Mouse (Mus musculus): Measurements from ENCODE around the gene Myl12a. TPM values are rescaled to one million over a fixed set of nuclear protein-coding genes. Genes with fewer than 3 reads are reported as not detected.

Myl12a gene
- polyA plus RNA-seq (2012; rRNA removed) = 47.4 and 47.9 TPM in 2 replicates

DNA sequence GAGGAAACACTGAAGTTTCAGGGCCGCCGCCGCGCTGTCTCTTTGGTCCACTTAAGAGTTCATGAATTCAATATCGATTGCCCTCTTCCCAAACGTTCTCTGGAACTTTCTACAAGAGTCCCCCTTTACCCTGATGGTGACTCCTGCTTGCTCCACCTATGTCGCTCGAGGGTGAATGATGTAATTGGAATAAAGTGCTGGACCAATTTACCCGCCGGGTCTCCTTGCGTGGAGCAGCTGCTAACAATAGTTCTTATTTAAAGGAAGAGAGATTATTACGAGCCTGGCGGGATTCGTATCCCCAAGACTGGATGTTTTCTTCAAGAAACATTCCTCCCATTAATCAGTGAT is at the start of gene Myl12a:
Myl12a (minus strand) TSS at position 135 of the 351 bp plus-strand sequence.
- no peak for TF ChIP-seq POLR2A (IDR thresholded peaks at IDR 0.05; ENCODE audit: borderline replicate concordance, insufficient read depth, low read length)
- TF ChIP-seq CTCF (IDR thresholded peaks at IDR 0.05; ENCODE audit: borderline replicate concordance, insufficient read depth, low read depth, low read length) = no peak
- H3K27ac ChIP-seq (ENCODE audit: insufficient read depth, low read length) = peak within 1 kb of the TSS; percentile 99
- no peak for DNase-seq
- H3K4me1 ChIP-seq (ENCODE audit: control insufficient read depth, insufficient read depth, low read length) = no peaks in the 10 kb centered on the region
- WGBS = 14% methylated on average over 14 of the region's 14 CpGs
- peak within 1 kb of the TSS; percentile 96 for H3K4me3 ChIP-seq (replicated peaks; ENCODE audit: insufficient read depth, low read depth, low read length)
- no peaks in the 10 kb centered on the region for H3K27me3 ChIP-seq (ENCODE audit: control insufficient read depth, insufficient read depth, low read length)

- DNase-seq = no peak
- WGBS = 88% methylated on average over 8 of the region's 8 CpGs
- H3K27ac ChIP-seq (ENCODE audit: insufficient read depth, low read length) = no peak overlapping the region
These were observed 46.6 kb upstream of the Myl12a start for GRCm38 (mm10) chr17:71049292-71049691.

DNA sequence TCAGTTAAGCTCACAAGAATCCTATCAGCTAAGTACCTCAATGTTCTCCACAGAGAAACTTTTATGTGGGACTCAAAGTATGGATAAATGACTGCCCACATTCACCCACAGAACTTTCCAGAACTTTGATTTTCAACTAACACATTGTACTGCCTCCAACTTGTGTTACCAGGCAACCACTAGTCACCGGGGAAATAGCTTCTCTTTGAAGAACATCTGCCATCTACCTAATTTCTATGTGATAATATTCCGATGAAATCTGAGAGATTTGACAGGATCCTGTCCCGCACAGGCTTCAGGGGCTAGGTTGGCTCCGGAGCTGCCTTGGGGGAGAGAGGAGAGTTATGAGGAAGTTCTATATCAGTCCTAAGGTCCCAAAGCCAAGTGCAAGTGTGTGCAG is 44.2 kb upstream of the Myl12a start:
- Histone ChIP-seq H3K27ac (ENCODE audit: insufficient read depth, low read length) (no peak overlapping the region), H3K27me3 (ENCODE audit: control insufficient read depth, insufficient read depth, low read length) (no peaks in the 10 kb centered on the region), H3K4me1 (ENCODE audit: control insufficient read depth, insufficient read depth, low read length) (no peaks in the 10 kb centered on the region), H3K4me3 (replicated peaks; ENCODE audit: insufficient read depth, low read depth, low read length) (no peak overlapping the region)
- TF ChIP-seq POLR2A (IDR thresholded peaks at IDR 0.05; ENCODE audit: borderline replicate concordance, insufficient read depth, low read length) (no peak), CTCF (IDR thresholded peaks at IDR 0.05; ENCODE audit: borderline replicate concordance, insufficient read depth, low read depth, low read length) (no peak)
- DNase-seq = no peak
- 42% methylated on average over 4 of the region's 4 CpGs for WGBS

More at GRCm38 (mm10) chr17:71049292-71049691, 46.6 kb upstream of the Myl12a start:
- H3K4me3 ChIP-seq (replicated peaks; ENCODE audit: insufficient read depth, low read depth, low read length) = no peak overlapping the region
- TF ChIP-seq POLR2A (IDR thresholded peaks at IDR 0.05; ENCODE audit: borderline replicate concordance, insufficient read depth, low read length) (no peak), CTCF (IDR thresholded peaks at IDR 0.05; ENCODE audit: borderline replicate concordance, insufficient read depth, low read depth, low read length) (no peak)
- H3K27me3 ChIP-seq (ENCODE audit: control insufficient read depth, insufficient read depth, low read length) = no peaks in the 10 kb centered on the region
- H3K4me1 ChIP-seq (ENCODE audit: control insufficient read depth, insufficient read depth, low read length) = no peaks in the 10 kb centered on the region

GRCm38 (mm10) chr17:71045591-71045990 is 42.9 kb upstream of the Myl12a start:
- Histone ChIP-seq H3K27me3 (ENCODE audit: control insufficient read depth, insufficient read depth, low read length) (no peaks in the 10 kb centered on the region), H3K4me3 (replicated peaks; ENCODE audit: insufficient read depth, low read depth, low read length) (no peak overlapping the region), H3K27ac (ENCODE audit: insufficient read depth, low read length) (no peak overlapping the region), H3K4me1 (ENCODE audit: control insufficient read depth, insufficient read depth, low read length) (no peaks in the 10 kb centered on the region)
- no peak for TF ChIP-seq POLR2A (IDR thresholded peaks at IDR 0.05; ENCODE audit: borderline replicate concordance, insufficient read depth, low read length)
- no peak for TF ChIP-seq CTCF (IDR thresholded peaks at IDR 0.05; ENCODE audit: borderline replicate concordance, insufficient read depth, low read depth, low read length)
- WGBS = 48% methylated on average over 9 of the region's 9 CpGs
- no peak for DNase-seq

DNA sequence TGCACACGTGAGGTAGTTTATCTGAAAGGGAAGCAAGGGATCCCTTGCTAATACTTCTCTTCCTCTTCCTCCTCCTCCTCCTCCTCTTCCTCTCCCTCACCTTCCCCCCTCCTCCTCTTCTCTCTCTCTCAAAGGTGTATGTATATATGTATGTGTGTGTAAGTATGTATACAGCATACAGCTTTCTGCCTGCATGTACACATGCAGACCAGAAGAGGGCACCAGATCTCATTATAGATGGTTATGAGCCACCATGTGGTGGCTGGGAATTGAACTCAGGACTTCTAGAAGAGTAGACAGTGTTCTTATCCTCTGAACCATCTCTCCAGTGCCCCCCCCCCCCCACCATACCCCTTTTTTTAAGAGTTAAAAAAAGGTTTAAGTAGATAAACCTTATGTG is 40.0 kb upstream of the Myl12a start:
- no peak for TF ChIP-seq POLR2A (IDR thresholded peaks at IDR 0.05; ENCODE audit: borderline replicate concordance, insufficient read depth, low read length)
- TF ChIP-seq CTCF (IDR thresholded peaks at IDR 0.05; ENCODE audit: borderline replicate concordance, insufficient read depth, low read depth, low read length) = no peak
- 97% methylated on average over 1 of the region's 1 CpGs for WGBS
- Histone ChIP-seq H3K4me3 (replicated peaks; ENCODE audit: insufficient read depth, low read depth, low read length) (no peak overlapping the region), H3K27me3 (ENCODE audit: control insufficient read depth, insufficient read depth, low read length) (no peaks in the 10 kb centered on the region), H3K27ac (ENCODE audit: insufficient read depth, low read length) (no peak overlapping the region), H3K4me1 (ENCODE audit: control insufficient read depth, insufficient read depth, low read length) (no peaks in the 10 kb centered on the region)
- DNase-seq = no peak

DNA sequence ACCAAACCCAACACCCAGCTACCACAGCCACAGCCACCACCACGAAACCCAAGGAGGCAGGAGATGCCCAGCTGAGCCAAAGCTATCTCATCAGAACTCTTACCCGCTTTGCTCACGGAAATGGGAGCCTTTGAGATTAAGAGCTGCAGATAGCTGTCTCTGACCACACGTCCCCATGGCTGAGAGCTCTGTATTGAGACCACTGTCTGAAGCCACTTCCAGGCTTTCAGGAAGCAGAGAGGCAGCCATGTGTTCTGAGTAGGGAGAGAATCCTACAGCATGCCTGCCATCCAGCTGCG is 37.9 kb upstream of the Myl12a start:
- no peak for TF ChIP-seq CTCF (IDR thresholded peaks at IDR 0.05; ENCODE audit: borderline replicate concordance, insufficient read depth, low read depth, low read length)
- TF ChIP-seq POLR2A (IDR thresholded peaks at IDR 0.05; ENCODE audit: borderline replicate concordance, insufficient read depth, low read length) = no peak
- Histone ChIP-seq H3K27me3 (ENCODE audit: control insufficient read depth, insufficient read depth, low read length) (no peaks in the 10 kb centered on the region), H3K4me3 (replicated peaks; ENCODE audit: insufficient read depth, low read depth, low read length) (no peak overlapping the region), H3K4me1 (ENCODE audit: control insufficient read depth, insufficient read depth, low read length) (no peaks in the 10 kb centered on the region), H3K27ac (ENCODE audit: insufficient read depth, low read length) (no peak overlapping the region)
- 78% methylated on average over 5 of the region's 5 CpGs for WGBS
- no peak for DNase-seq

DNA sequence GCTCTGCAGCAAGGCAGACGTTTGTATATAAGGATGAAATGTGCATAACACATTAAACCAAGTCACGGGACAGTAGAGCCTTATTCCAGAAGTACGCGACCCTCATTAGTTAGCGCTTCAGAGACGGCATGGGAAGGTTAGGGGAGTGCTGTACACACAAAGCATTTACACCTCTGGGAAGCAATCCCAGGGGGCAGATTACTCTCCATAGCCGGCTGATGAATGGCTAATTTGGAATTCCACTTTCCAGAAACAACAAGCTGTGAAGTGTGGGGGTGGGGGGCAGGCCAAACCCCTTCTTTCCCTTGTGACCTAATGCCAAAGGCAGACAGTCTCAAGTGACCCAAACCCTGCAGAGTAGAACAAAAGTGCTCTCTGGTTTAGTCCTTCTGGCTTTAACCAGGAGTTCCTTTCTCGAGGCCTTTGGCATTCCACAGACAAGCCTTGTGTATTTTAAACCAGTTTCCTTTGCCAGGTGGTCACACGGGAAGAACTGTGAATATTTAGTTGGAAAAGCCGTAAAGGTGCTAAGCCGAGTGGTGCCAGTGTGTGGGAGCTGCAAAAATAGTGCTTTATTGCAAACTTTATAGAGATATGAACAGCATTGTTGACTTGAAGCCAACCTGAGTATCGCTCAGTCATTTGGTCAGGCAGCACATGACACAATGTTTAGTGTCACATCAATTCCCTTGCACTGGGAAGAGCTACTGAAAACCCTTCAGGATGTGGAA is 37.3 kb upstream of the Myl12a start:
- no peak for DNase-seq
- WGBS = 44% methylated on average over 12 of the region's 12 CpGs
- Histone ChIP-seq H3K27ac (ENCODE audit: insufficient read depth, low read length) (no peak overlapping the region), H3K27me3 (ENCODE audit: control insufficient read depth, insufficient read depth, low read length) (no peaks in the 10 kb centered on the region), H3K4me3 (replicated peaks; ENCODE audit: insufficient read depth, low read depth, low read length) (no peak overlapping the region), H3K4me1 (ENCODE audit: control insufficient read depth, insufficient read depth, low read length) (no peaks in the 10 kb centered on the region)
- TF ChIP-seq CTCF (IDR thresholded peaks at IDR 0.05; ENCODE audit: borderline replicate concordance, insufficient read depth, low read depth, low read length) (no peak), POLR2A (IDR thresholded peaks at IDR 0.05; ENCODE audit: borderline replicate concordance, insufficient read depth, low read length) (no peak)

GRCm38 (mm10) chr17:71038812-71039211 is 36.1 kb upstream of the Myl12a start:
- H3K27ac ChIP-seq (ENCODE audit: insufficient read depth, low read length) = no peak overlapping the region
- TF ChIP-seq POLR2A (IDR thresholded peaks at IDR 0.05; ENCODE audit: borderline replicate concordance, insufficient read depth, low read length) (no peak), CTCF (IDR thresholded peaks at IDR 0.05; ENCODE audit: borderline replicate concordance, insufficient read depth, low read depth, low read length) (no peak)
- WGBS = 33% methylated on average over 5 of the region's 5 CpGs
- no peak for DNase-seq
- H3K4me1 ChIP-seq (ENCODE audit: control insufficient read depth, insufficient read depth, low read length) = no peaks in the 10 kb centered on the region
- H3K27me3 ChIP-seq (ENCODE audit: control insufficient read depth, insufficient read depth, low read length) = no peaks in the 10 kb centered on the region
- no peak overlapping the region for H3K4me3 ChIP-seq (replicated peaks; ENCODE audit: insufficient read depth, low read depth, low read length)
